Mouse (Mus musculus) G1E (cell line): ENCODE measurements at regions not wholly inside any gene's neighbourhood (a gene's known extent, or its start where the extent isn't known, plus 50 kb on each side); places are given as distances from the start of the nearest gene placed in this dataset.

ENCODE experiments used
- ATAC-seq: 2 replicates; pipeline ENCODE4 v1.8.0; 2016; ENCODE audit warnings: mild to moderate bottlenecking; ENCODE audit not compliant: insufficient number of reproducible peaks, poor library complexity, low FRiP score, severe bottlenecking; ENCODE audit errors: extremely low read depth
- DNase-seq: peaks from one replicate; pipeline ENCODE4 v3.0.0; 2012; ENCODE audit warnings: low spot score
- H3K27me3 ChIP-seq: 2 replicates; pipeline ENCODE4 v1.6.1; 2012; ENCODE audit warnings: mild to moderate bottlenecking, low read length, inconsistent platforms; ENCODE audit not compliant: insufficient read depth
- H3K36me3 ChIP-seq: replicated peaks from 2 replicates; pipeline ENCODE3; 2012; ENCODE audit warnings: mild to moderate bottlenecking, inconsistent platforms
- H3K4me1 ChIP-seq: 2 replicates; pipeline ENCODE4 v1.6.1; 2012; ENCODE audit warnings: low read depth, low read length, inconsistent platforms, mixed read lengths; ENCODE audit not compliant: insufficient read depth
- H3K4me3 ChIP-seq: 2 replicates; pipeline ENCODE4 v1.5.1; 2012; ENCODE audit warnings: low read depth, mild to moderate bottlenecking, inconsistent platforms, low read length, moderate library complexity, mixed read lengths
- H3K9me3 ChIP-seq: replicated peaks from 2 replicates; pipeline ENCODE4 v1.6.1; 2012; ENCODE audit warnings: inconsistent platforms
- CTCF ChIP-seq: IDR thresholded peaks from 2 replicates; pipeline ENCODE4 v1.5.1; 2012; ENCODE audit warnings: low read depth, low read length, inconsistent platforms, mixed read lengths
- GATA1 ChIP-seq: IDR thresholded peaks from 2 replicates; pipeline ENCODE4 v1.6.1; 2012; ENCODE audit warnings: borderline replicate concordance, low read length, inconsistent platforms, mixed read lengths
- GATA2 ChIP-seq: IDR thresholded peaks from 2 replicates; pipeline ENCODE4 v1.6.1; 2012; ENCODE audit warnings: low read depth, low read length, inconsistent platforms, borderline replicate concordance
- POLR2AphosphoS5 ChIP-seq: IDR thresholded peaks from 2 replicates; pipeline ENCODE4 v1.6.1; 2012; ENCODE audit warnings: low read depth, low read length, inconsistent platforms; ENCODE audit not compliant: insufficient replicate concordance
- TAL1 ChIP-seq: conservative IDR thresholded peaks from 2 replicates; pipeline ENCODE4 v1.6.1; 2012; ENCODE audit warnings: low read depth, low read length, inconsistent platforms, mixed read lengths

DNA sequence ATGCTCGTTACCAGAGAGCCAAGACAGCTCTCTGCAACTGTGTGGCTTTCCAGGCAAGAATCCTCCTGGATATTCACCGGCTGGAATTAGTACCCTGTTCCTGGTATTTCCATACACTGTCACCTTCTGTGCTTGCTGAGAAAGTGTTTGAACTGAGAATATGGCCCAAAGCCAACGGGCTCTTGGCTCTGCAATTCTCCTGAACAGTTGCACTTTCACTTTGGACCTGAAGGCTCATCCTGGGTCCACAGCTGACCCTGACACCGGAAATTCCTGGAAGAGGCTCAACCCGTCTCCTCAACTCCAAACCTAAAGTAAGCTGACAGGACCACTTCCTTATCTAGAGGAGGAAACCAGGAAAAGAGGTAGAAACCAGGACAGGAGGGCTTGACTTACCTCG is 69.7 kb upstream of the Ipo5 start:
- no peak for DNase-seq
- H3K4me3 ChIP-seq = no peak overlapping the region
- no peak for ATAC-seq
- no peaks in the 10 kb centered on the region for H3K4me1 ChIP-seq
- peaks cover 71% of the 10 kb centered on the region for H3K9me3 ChIP-seq
- no peaks in the 10 kb centered on the region for H3K27me3 ChIP-seq
- TF ChIP-seq GATA2 (no peak), POLR2AphosphoS5 (no peak)
- H3K36me3 ChIP-seq = no peaks in the 10 kb centered on the region

DNA sequence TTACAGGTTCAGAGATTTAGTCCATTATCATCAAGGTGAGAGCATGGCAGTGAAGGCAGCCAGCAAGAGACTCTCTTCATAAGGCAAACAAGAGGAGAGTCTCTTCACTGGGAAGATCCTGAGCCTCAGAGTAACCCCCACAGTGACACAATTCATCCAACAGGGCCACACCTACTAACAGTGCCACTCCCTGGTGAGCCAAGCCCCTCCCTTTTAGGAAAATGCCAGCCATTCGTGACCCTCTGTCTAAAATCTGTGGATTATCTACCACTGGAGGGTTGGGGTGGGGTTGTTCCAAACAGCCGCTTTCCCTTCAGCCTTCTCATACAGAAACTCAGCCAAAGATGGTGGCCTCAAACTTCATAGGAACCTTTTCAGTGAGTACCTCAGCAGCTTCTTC is 65.9 kb upstream of the Ipo5 start:
- TF ChIP-seq TAL1 (no peak), CTCF (no peak), POLR2AphosphoS5 (no peak), GATA1 (no peak), GATA2 (no peak)
- no peak for ATAC-seq
- H3K36me3 ChIP-seq = no peaks in the 10 kb centered on the region
- H3K4me3 ChIP-seq = no peak overlapping the region
- no peak for DNase-seq
- H3K9me3 ChIP-seq = peaks cover 69% of the 10 kb centered on the region
- H3K27me3 ChIP-seq = no peaks in the 10 kb centered on the region
- H3K4me1 ChIP-seq = no peaks in the 10 kb centered on the region

DNA sequence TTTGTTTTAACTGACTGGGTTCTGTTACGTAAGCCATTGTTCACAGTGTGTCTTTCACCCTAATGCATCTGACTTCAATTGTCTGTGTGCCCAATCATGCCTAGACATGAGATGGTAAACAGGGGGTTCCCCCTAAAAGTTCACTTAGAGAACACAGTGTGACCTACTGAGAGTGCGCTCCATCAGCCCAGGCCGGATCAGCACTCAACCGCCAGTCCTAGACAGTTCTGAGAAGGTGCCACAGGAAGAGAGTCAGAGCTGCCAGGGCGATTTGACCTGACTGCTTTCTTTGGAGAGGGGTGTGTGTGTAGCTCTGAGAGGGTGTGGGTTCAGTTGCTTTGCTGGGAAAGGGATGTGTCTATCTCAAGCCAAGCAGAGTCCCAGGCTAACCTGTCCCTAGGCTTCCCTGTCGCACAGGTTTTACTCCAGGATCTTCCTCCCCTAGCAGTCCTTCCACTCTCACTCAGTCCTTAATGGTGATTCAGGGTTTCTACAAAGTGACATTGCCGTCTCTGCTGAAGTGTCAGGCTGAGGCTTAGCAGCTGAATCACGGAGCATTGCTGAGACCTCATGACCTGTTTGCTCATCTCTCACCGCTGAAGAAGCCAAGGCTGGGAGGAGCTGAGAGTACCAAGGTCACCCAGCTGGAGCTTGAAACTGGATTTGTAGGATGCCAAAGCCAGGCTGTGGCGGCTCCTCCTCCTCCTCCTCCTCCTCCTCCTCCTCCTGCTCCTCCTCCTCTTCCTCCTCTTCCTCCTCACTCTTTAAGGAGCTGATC is 64.8 kb upstream of the Ipo5 start:
- DNase-seq (no peak), ATAC-seq (no peak)
- TF ChIP-seq TAL1 (no peak), GATA1 (no peak)

DNA sequence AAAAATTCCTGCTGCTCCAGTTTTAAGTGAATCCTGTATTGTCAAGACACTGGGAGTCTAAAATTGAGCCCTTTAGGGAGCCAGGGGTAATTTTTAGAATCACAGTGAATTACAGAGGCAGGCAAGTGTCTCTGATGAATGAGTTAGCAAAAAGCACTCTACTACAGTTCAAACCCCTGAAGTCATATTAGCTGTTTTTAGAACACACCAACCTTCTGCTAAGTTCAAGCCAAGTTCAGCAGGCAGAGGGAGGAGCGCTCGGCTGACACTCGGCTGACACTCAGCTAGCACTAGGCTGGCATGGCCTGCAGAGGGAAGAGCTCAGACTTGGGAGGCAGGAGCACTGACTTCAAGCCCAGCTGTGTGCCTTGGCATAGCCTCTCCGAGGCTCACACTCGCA is 64.0 kb upstream of the Ipo5 start:
- Histone ChIP-seq H3K9me3 (peaks cover 63% of the 10 kb centered on the region), H3K4me3 (no peak overlapping the region), H3K4me1 (no peaks in the 10 kb centered on the region), H3K27me3 (no peaks in the 10 kb centered on the region), H3K36me3 (no peaks in the 10 kb centered on the region)
- DNase-seq = no peak
- TF ChIP-seq GATA1 (no peak), POLR2AphosphoS5 (no peak), GATA2 (no peak), TAL1 (no peak), CTCF (no peak)
- no peak for ATAC-seq

More for the DNA sequence above, 64.8 kb upstream of the Ipo5 start:
- Histone ChIP-seq H3K4me1 (no peaks in the 10 kb centered on the region), H3K36me3 (no peaks in the 10 kb centered on the region), H3K9me3 (peaks cover 64% of the 10 kb centered on the region), H3K4me3 (no peak overlapping the region), H3K27me3 (no peaks in the 10 kb centered on the region)

DNA sequence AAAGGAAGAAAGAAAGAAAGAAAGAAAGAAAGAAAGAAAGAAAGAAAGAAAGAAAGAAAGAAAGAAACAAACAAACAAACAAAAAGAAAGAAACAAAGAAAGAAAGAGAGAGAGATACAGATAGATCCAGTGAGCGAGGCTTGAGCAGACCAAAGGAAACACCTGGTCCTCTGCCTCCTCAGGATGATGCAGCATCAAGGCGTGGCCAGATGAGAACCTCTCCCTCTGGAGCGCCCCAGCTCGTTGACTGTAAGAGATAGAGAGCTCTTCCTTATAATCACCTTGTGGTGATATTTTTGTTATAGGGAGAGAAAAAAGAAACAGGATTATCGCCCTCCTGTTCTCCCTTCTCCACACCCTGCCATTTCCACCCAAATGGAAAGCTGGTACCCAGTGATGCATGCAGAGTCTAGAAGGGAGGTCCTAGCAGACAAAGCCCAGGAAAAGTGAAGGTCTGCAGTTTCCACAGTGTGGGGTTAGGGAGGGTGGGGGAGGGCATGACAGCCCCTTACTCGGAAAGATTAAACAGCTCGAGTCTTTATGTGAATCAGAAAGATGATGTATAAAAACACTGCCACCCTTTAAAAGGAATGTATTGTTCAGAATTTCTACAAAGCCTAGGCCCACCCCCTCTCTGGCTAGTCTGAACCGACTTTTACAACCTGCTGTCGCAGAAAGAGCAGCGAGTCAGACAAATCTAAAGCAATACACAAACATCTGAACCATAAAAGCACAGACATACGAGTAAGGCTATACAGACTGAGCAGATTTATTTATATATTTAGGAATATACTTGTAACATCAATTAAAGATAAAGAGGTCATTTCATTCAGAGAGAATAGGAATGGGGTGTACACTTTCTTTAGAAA is 62.7 kb upstream of the Ipo5 start:
- ATAC-seq = no peak
- H3K4me1 ChIP-seq = no peaks in the 10 kb centered on the region
- H3K27me3 ChIP-seq = no peaks in the 10 kb centered on the region
- TF ChIP-seq TAL1 (no peak), CTCF (no peak), GATA1 (no peak), POLR2AphosphoS5 (no peak), GATA2 (no peak)
- peaks cover 69% of the 10 kb centered on the region for H3K9me3 ChIP-seq
- H3K4me3 ChIP-seq = no peak overlapping the region
- H3K36me3 ChIP-seq = no peaks in the 10 kb centered on the region
- no peak for DNase-seq

DNA sequence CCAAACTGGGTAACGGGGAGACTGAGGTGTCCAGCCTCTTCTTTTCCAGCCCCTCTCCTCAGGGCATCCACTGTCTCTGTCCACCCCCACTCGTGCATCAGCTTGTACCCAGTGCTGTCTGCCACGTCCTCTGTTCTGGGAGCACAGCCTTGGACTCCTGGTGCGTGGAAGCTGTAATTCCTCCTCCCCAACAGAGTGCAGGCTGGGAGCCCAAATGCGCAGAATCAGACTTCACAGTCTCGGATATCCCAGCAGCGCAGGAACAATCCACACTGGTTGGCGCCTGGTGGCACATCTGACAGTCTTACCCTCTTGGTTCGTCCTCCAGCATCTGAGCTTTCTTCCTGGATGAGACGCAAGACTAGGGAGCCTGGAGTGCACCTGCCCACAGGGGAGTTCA is 61.9 kb upstream of the Ipo5 start:
- H3K4me3 ChIP-seq = no peak overlapping the region
- no peaks in the 10 kb centered on the region for H3K27me3 ChIP-seq
- ATAC-seq = no peak
- no peaks in the 10 kb centered on the region for H3K36me3 ChIP-seq
- no peak for TF ChIP-seq POLR2AphosphoS5
- no peak for TF ChIP-seq CTCF
- no peak for TF ChIP-seq GATA2
- TF ChIP-seq GATA1 = no peak
- DNase-seq = no peak
- no peaks in the 10 kb centered on the region for H3K4me1 ChIP-seq
- peaks cover 68% of the 10 kb centered on the region for H3K9me3 ChIP-seq
